Mouse (Mus musculus) ovary, postnatal 36 days (tissue): ENCODE measurements at regions not wholly inside any gene's neighbourhood (a gene's known extent, or its start where the extent isn't known, plus 50 kb on each side); places are given as distances from the start of the nearest gene placed in this dataset.
A peak's percentile ranks its signal among the peaks of the same experiment; 100 is the strongest.

ENCODE experiments used
- DNase-seq: peaks from one replicate; pipeline ENCODE4 v3.0.0; 2022; ENCODE audit warnings: low spot score, mixed read lengths

- DNase-seq: no peak
These were observed 55.6 kb downstream of the Evx1 start for GRCm38 (mm10) chr6:52368734-52369412.

- no peak for DNase-seq
These were observed 57.6 kb downstream of the Evx1 start for GRCm38 (mm10) chr6:52370806-52371360.

- DNase-seq: no peak
These were observed 65.8 kb downstream of the Evx1 start for GRCm38 (mm10) chr6:52379146-52379545.

GRCm38 (mm10) chr6:52379588-52379987, 66.3 kb downstream of the Evx1 start:
- no peak for DNase-seq

- no peak for DNase-seq
These were observed 71.7 kb downstream of the Evx1 start for GRCm38 (mm10) chr6:52385044-52385443.

GRCm38 (mm10) chr6:52401404-52401803, 88.1 kb downstream of the Evx1 start:
- DNase-seq: no peak

GRCm38 (mm10) chr6:52409991-52410390, 96.7 kb downstream of the Evx1 start:
- no peak for DNase-seq

- no peak for DNase-seq
These were observed 97.4 kb downstream of the Evx1 start for GRCm38 (mm10) chr6:52410711-52411110.

- DNase-seq: no peak
These were observed 98.0 kb downstream of the Evx1 start for GRCm38 (mm10) chr6:52411302-52411701.

- no peak for DNase-seq
These were observed 100.3 kb downstream of the Evx1 start for GRCm38 (mm10) chr6:52413639-52414038.

- DNase-seq: no peak
These were observed 102.1 kb downstream of the Evx1 start for GRCm38 (mm10) chr6:52415341-52415946.

GRCm38 (mm10) chr6:52416491-52416890, 103.2 kb downstream of the Evx1 start:
- DNase-seq: no peak

GRCm38 (mm10) chr6:52417439-52418124, 104.3 kb downstream of the Evx1 start:
- DNase-seq: no peak

- peak; percentile 47 for DNase-seq
These were observed 105.3 kb downstream of the Evx1 start for GRCm38 (mm10) chr6:52418451-52419170.

- DNase-seq: no peak
These were observed 107.1 kb downstream of the Evx1 start for GRCm38 (mm10) chr6:52420276-52420970.

GRCm38 (mm10) chr6:52421771-52422170, 108.5 kb downstream of the Evx1 start:
- DNase-seq: no peak

- no peak for DNase-seq
These were observed 109.4 kb downstream of the Evx1 start for GRCm38 (mm10) chr6:52422686-52423085.

GRCm38 (mm10) chr6:52423581-52424107, 110.3 kb downstream of the Evx1 start:
- no peak for DNase-seq

- DNase-seq: no peak
These were observed 111.1 kb downstream of the Evx1 start for GRCm38 (mm10) chr6:52424440-52424839.

- no peak for DNase-seq
These were observed 111.8 kb downstream of the Evx1 start for GRCm38 (mm10) chr6:52425082-52425481.

- no peak for DNase-seq
These were observed 115.3 kb downstream of the Evx1 start for GRCm38 (mm10) chr6:52428489-52429203.
